Mouse (Mus musculus): ENCODE data around the gene Atp10a.
"Not testable (repeated sequence)": the region's sequence is repeated elsewhere in the genome, so short reads cannot be mapped to it uniquely, and the experiment has no call there.

- TF ChIP-seq POLR2A (IDR thresholded peaks at IDR 0.05; ENCODE audit: insufficient read depth, low read length); CTCF (IDR thresholded peaks at IDR 0.05; ENCODE audit: low read depth, low read length): not testable (repeated sequence)
Observed at GRCm38 (mm10) chr7:58836855-58837606, 181.1 kb downstream of the Atp10a start.

Data from ES-Bruce4 (cell line).